10 mouse cellular contexts compared by ENCODE assay signal in the genomic region with DNA sequence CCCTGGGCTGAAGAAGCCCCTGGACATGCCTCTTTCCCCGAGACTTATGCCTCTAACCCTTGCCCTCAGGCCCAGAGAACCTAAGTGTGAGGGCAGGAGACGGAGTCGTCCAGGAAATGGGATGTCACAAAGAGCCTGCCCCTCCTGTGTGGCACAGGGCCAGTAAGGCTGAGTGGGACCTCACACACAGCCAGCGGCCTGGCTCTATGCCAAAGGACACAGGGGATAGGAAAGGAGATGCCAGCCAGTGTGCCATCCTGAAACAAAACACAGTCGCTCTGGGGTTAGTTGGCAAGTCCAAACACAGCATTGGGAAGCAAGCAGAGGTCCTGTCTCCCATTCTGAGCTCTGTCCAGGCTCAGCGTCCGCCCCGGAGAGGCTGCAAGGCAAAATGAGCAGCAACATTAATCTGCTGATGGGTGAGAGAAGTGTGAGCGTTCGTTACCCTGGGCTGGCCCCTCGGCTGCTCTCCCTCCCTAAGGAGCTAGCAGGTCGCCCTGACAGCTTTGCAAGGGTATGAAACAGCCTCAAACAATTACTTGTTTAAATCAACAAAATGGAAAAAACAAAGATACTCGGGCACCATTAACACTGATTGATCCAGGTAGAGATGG.
DNase-seq lines count a peak whose midpoint lies in the region; ATAC-seq lines count a peak whose summit lies in the region.
"Had no signal": no experiment of that assay in that cellular context is flagged by ENCODE, and none has a peak within 500 bp of the region (broad histone marks: within the 10 kb centered on the region; RNA-seq: fewer than 3 reads in every experiment).

No protein-coding gene starts in this region.

- H3K27me3 ChIP-seq in heart, embryonic 12.5 days (replicated peaks): no peaks in the 10 kb centered on the region
- H3K27me3 ChIP-seq: limb, embryonic 15.5 days had no signal

- H3K9me3 ChIP-seq in heart, embryonic 12.5 days (replicated peaks): no peaks in the 10 kb centered on the region
- H3K9me3 ChIP-seq: limb, embryonic 15.5 days had no signal

- 0 out of 2 replicates have a peak, but pooled peaks have one; percentile 18 for ATAC-seq in heart, embryonic 12.5 days (ENCODE audit: insufficient number of reproducible peaks, low FRiP score)

- intact Hi-C loops in heart, postnatal 10 days (cut with DNase I): no loop called here

- 63% methylated on average over 13 of the region's 13 CpGs for WGBS in heart, embryonic 12.5 days

- no peak overlapping the region for H3K4me3 ChIP-seq in heart, embryonic 12.5 days
- H3K4me3 ChIP-seq: limb, embryonic 15.5 days had no signal

- H3K4me1 ChIP-seq in heart, embryonic 12.5 days (replicated peaks): peaks cover 6% of the 10 kb centered on the region; the same call in 1 of the 2 replicates

- H3K27ac ChIP-seq in heart, embryonic 12.5 days (ENCODE audit: poor library complexity, severe bottlenecking): no peak overlapping the region
- H3K27ac ChIP-seq: limb, embryonic 15.5 days had no signal

- H3K4me2 ChIP-seq in heart, embryonic 12.5 days: no peak overlapping the region
- H3K4me2 ChIP-seq: limb, embryonic 15.5 days had no signal

- H3K9ac ChIP-seq in heart, embryonic 12.5 days: no peak overlapping the region
- H3K9ac ChIP-seq: limb, embryonic 15.5 days had no signal

- H3K36me3 ChIP-seq in heart, embryonic 12.5 days: no peaks in the 10 kb centered on the region

- no peak for DNase-seq in heart, postnatal 10 days
- peak; percentile 39 for DNase-seq in right cerebral cortex, postnatal 14 days
- no peak for DNase-seq in right cerebral cortex, postnatal 36 days (ENCODE audit: low spot score in 2 of 2)
- DNase-seq in kidney, adult 9 months: peak; percentile 10
- no peak for DNase-seq in spleen, postnatal 36 days (ENCODE audit: low spot score in 2 of 2)
- DNase-seq in layer of hippocampus, postnatal 14 days (ENCODE audit: low spot score in 2 of 2): no peak
- no peak for DNase-seq in urinary bladder, postnatal 25 days (ENCODE audit: low spot score)
- DNase-seq: gastrocnemius, postnatal 14 days had no signal

Comparison
In these comparisons a context has a peak if more than half of its experiments do, and no peak if none do; other contexts are left out.
1. DNase-seq: peak in right cerebral cortex, postnatal 14 days (single experiment) and kidney, adult 9 months (single experiment); none in heart, postnatal 10 days (0 of 2), right cerebral cortex, postnatal 36 days (0 of 2), spleen, postnatal 36 days (0 of 2), layer of hippocampus, postnatal 14 days (0 of 2) and urinary bladder, postnatal 25 days (single experiment).